Mouse (Mus musculus) embryonic facial prominence, embryonic 14.5 days (tissue): Measurements from ENCODE around the gene Crtac1. TPM values are rescaled to one million over a fixed set of nuclear protein-coding genes. Genes with fewer than 3 reads are reported as not detected.

Source experiments
- ATAC-seq: fragments of 200-750 bp; cut with Nextera tagmentation; 2 replicates; pipeline ENCODE4 v1.8.0; 2017; ENCODE audit warnings: low read depth, moderate number of reproducible peaks, moderate TSS enrichment
- DNase-seq: peaks from one replicate; pipeline ENCODE4 v3.0.0-alpha.2; 2015; ENCODE audit warnings: low spot score
- H3K27ac ChIP-seq: fragments of 300-500 bp; sonication (generic); replicated peaks from 2 replicates; pipeline ENCODE4 v1.5.1; 2014; ENCODE audit warnings: low read depth, mild to moderate bottlenecking, low read length, moderate library complexity
- H3K27me3 ChIP-seq: fragments of 300-500 bp; sonication (generic); replicated peaks from 2 replicates; pipeline ENCODE4 v1.6.1; 2014; ENCODE audit warnings: low read length; ENCODE audit not compliant: control insufficient read depth, insufficient read depth
- H3K36me3 ChIP-seq: fragments of 300-500 bp; sonication (generic); 2 replicates; pipeline ENCODE4 v1.6.1; 2014; ENCODE audit warnings: low read length, mixed read lengths; ENCODE audit not compliant: control insufficient read depth, insufficient read depth
- H3K4me1 ChIP-seq: fragments of 300-500 bp; sonication (generic); 2 replicates; pipeline ENCODE4 v1.6.1; 2014; ENCODE audit warnings: antibody characterized with exemption, low read length; ENCODE audit not compliant: control insufficient read depth, insufficient read depth
- H3K4me2 ChIP-seq: fragments of 300-500 bp; sonication (generic); 2 replicates; pipeline ENCODE4 v1.6.1; 2014; ENCODE audit warnings: low read depth, mild to moderate bottlenecking, low read length, moderate library complexity, mixed read lengths
- H3K4me3 ChIP-seq: fragments of 300-500 bp; sonication (generic); 2 replicates; pipeline ENCODE4 v1.5.1; 2014; ENCODE audit warnings: low read depth, mild to moderate bottlenecking, low read length
- H3K9ac ChIP-seq: fragments of 300-500 bp; sonication (generic); 2 replicates; pipeline ENCODE4 v1.6.1; 2014; ENCODE audit warnings: low read depth, mild to moderate bottlenecking, low read length, moderate library complexity, mixed read lengths
- H3K9me3 ChIP-seq: fragments of 300-500 bp; sonication (generic); 2 replicates; pipeline ENCODE4 v1.6.1; 2016; ENCODE audit warnings: low read length; ENCODE audit not compliant: control insufficient read depth
- WGBS: fragments of 180-500 bp; shearing (Covaris S2); extraction: QIAGEN DNeasy Blood & Tissue Kit; methylation state at CpG from one replicate; pipeline ENCODE4 v1.1.7; 2014; 5-methylcytosine and 5-hydroxymethylcytosine counted together
- polyA plus RNA-seq: library from polyadenylated mRNA; unstranded; fragments of >200 nt; fragmentation: Nextera tagmentation; extraction: Ambion mirVana; gene quantifications from 2 replicates; pipeline ENCODE4 v1.2.1, GENCODE M21; 2014

Gene Crtac1
- polyA plus RNA-seq, 1 experiment from 2014 or later, result 7.6 TPM

DNA sequence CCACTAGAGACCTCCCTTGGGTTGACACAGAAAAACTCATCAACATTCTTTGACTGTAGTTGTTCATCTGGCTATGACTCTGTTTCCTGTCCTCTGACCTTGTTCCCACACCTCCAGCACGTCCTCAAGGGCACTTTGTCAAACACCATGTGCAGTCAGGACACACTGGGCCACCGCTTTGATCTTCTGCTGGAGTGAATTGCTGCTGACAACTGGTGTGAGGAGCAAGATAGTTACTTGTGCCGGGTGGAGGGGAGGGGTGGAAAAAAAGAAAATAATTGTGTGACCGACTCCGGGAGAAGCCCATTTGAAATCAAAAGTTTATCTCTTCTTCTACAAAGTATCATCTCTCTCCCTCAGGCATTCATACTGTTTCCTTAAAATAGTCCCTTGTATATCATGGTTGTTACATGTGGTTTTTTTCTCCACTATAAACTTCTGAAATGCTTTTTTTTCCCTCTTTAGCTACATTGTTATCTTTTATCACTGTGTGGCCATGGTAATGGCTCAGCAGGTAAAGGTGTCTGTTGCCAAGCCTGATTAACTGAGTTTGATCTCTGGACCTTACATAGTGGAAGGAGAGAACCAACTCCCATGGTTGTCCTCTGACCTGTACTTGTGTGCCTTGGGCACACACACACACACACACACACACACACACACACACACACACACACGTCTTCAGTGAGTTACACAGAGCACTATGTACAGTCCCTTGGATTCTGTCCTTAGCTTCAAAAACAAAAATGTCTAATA lies 23.1 kb upstream of the Crtac1 start:
- H3K9ac ChIP-seq, result no peak overlapping the region
- H3K27ac ChIP-seq, result no peak overlapping the region
- ATAC-seq (no peak), DNase-seq (no peak)
- H3K4me3 ChIP-seq, result no peak overlapping the region
- no peaks in the 10 kb centered on the region for H3K36me3 ChIP-seq
- no peaks in the 10 kb centered on the region for H3K9me3 ChIP-seq
- WGBS, result 61% methylated on average over 6 of the region's 6 CpGs
- no peak overlapping the region for H3K4me2 ChIP-seq
- no peaks in the 10 kb centered on the region for H3K4me1 ChIP-seq
- no peaks in the 10 kb centered on the region for H3K27me3 ChIP-seq

DNA sequence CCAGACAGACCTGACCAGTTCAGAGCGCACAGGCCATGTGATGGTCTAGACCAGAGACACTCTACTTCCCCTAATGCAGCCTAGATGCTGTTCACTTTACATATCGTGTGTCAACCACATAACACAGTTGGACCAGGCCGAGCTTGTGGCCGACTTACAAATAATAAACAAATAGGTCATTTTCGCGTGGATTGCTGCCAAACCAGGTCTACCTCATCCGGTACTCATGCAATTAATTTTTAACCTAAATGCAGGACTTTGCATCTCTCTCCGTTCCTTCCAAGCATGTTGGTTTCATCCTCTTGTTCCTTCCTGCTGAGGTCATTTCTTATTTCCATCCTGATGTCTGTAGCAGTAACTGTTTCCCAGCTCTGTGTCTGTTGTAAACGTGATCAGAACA lies 22.4 kb upstream of the Crtac1 start:
- Histone ChIP-seq H3K27ac (no peak overlapping the region), H3K27me3 (no peaks in the 10 kb centered on the region), H3K36me3 (no peaks in the 10 kb centered on the region), H3K9me3 (no peaks in the 10 kb centered on the region), H3K4me1 (no peaks in the 10 kb centered on the region), H3K4me2 (no peak overlapping the region), H3K9ac (no peak overlapping the region), H3K4me3 (no peak overlapping the region)
- 82% methylated on average over 9 of the region's 9 CpGs for WGBS
- ATAC-seq (no peak), DNase-seq (no peak)

DNA sequence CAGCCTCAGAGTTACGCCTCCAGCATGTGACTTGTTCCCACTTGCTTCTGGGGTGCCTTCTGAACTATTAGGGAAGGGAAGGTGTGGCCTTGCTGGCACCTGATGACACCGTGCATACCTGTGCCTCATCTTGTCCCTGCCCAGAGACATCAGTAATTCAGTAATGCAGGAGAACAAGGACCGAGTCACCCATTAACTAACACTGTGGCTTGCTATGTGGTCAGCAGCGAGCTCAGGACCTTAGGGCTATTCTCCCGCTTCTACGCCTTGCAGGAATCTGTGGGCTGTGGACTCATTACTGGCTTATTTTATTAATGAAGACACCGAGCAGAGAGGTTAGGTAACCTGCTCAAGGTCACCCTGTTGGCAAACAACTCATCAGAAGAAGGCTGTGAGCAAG lies 21.0 kb upstream of the Crtac1 start:
- Histone ChIP-seq H3K4me2 (no peak overlapping the region), H3K27me3 (no peaks in the 10 kb centered on the region), H3K36me3 (no peaks in the 10 kb centered on the region), H3K27ac (no peak overlapping the region), H3K4me1 (no peaks in the 10 kb centered on the region), H3K9ac (no peak overlapping the region), H3K9me3 (no peaks in the 10 kb centered on the region), H3K4me3 (no peak overlapping the region)
- ATAC-seq, result no peak
- no peak for DNase-seq
- WGBS, result 74% methylated on average over 7 of the region's 7 CpGs

DNA sequence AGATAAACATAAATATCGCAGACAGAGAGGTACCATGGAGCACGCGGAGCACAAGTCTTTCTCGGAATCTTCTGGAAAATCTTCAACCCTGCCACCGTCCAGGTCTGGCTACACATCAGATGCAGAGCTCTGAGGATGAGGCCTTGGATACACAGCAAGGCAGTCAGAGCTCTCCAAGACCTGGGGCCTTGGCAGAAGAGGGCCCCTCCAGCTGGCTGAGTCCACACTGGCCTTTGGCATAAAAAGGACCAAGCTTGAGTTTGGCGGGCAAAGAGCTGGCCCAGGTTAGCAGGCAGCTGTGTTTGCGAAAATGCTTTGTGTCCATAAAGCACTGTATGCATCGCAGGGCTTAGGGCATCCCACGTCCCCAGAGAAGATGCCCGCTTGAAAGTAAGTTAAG lies 17.0 kb upstream of the Crtac1 start:
- Histone ChIP-seq H3K9ac (no peak overlapping the region), H3K4me1 (no peaks in the 10 kb centered on the region), H3K9me3 (no peaks in the 10 kb centered on the region), H3K4me3 (no peak overlapping the region), H3K36me3 (no peaks in the 10 kb centered on the region), H3K4me2 (no peak overlapping the region), H3K27ac (no peak overlapping the region), H3K27me3 (no peaks in the 10 kb centered on the region)
- ATAC-seq, result no peak
- DNase-seq, result no peak
- WGBS, result 93% methylated on average over 10 of the region's 10 CpGs

DNA sequence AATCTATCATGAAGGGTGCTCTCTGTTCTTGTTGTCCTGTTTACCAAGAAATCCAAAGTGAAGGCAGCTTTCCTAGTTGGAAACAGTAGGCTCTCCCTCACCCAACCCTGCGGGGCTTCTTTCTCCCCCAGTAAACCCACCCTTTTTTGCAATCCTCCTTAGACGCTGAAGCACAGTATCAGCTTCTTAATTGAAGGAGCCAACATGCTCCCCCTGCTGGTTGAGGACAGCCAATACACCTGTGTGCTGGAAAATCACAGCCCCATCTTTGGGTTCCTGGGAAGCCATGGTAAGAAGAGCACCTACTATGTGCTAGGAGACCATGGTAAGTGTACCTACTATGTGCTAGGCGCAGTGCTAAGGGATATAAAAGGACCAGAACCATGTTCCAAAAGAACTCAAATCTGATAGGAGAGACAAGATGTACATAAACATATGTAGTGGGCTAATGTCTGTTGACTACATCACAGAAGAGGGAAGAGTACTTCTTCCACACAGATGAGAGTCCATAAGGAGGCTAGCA lies 12.4 kb upstream of the Crtac1 start:
- H3K36me3 ChIP-seq, result no peaks in the 10 kb centered on the region
- no peak overlapping the region for H3K4me3 ChIP-seq
- H3K27ac ChIP-seq, result no peak overlapping the region
- ATAC-seq (no peak), DNase-seq (peak; percentile 50)
- H3K4me2 ChIP-seq, result no peak overlapping the region
- no peaks in the 10 kb centered on the region for H3K4me1 ChIP-seq
- no peaks in the 10 kb centered on the region for H3K9me3 ChIP-seq
- no peaks in the 10 kb centered on the region for H3K27me3 ChIP-seq
- H3K9ac ChIP-seq, result no peak overlapping the region
- WGBS, result 11% methylated on average over 3 of the region's 3 CpGs

DNA sequence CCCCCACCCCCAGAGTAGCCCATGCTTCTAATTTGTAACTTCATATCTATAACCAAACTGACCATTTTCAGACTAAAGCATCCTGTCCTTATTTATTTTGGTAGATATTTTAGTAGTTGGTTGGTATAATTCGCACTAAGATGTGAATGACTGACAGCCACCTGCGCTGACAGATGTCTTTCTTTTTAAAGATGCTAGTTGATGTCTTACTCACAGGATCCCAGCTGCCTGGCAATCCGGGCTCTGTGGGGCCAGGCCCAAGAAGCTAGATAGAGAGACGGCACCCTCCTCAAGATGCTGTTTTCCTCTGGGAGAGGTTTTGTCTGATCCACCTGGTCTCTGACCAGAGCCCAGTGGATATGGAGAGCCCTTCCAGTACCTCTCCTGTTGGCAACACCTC lies 11.7 kb upstream of the Crtac1 start:
- Histone ChIP-seq H3K9ac (no peak overlapping the region), H3K9me3 (no peaks in the 10 kb centered on the region), H3K4me1 (no peaks in the 10 kb centered on the region), H3K27me3 (no peaks in the 10 kb centered on the region), H3K27ac (no peak overlapping the region), H3K36me3 (no peaks in the 10 kb centered on the region), H3K4me2 (no peak overlapping the region), H3K4me3 (no peak overlapping the region)
- ATAC-seq (no peak), DNase-seq (no peak)
- 67% methylated on average over 4 of the region's 4 CpGs for WGBS

DNA sequence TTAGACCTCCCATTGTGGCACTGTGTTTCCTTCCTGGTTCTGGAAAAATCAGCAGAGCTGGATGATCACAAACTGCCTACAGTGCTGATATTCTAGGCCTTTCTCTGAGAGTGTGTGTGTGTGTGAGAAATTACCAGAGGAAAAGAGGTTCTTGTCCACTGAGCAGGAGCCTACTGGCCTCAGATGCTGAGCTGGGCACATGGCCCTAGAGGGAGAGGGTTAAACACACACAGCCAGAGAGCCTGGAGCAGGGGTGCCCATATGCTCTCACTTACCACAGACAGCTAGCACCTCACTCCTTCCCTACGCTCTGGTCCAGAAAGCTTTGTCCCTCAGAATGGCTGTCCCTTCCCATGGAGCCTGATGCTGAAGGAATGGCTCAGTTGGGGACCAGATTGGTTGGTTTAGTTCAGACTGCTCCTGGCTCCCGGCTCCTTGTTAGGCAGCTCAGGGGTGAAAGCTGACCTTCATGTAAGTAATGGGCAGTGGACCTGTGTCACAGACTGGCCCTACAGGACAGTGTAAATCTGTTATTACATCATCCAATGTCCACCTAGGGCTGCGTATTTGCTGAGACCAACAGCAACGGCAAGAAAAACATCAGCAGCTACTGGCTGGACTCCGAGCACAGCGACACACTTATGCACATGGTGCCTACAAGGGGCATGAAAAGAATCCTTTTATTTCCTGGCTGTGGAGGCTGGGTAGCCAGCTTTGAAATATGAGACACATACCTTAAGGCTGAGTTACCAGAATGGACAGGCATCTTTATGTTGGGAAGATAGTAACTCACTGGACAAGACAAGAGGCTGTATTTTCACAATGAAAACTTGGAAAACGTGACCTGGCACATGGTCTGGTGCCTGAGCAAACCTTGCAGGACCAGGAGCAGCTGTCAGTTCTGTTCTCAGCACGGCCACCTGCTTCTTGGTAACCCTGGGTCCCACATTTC lies 10.9 kb upstream of the Crtac1 start:
- Histone ChIP-seq H3K9ac (no peak overlapping the region), H3K9me3 (no peaks in the 10 kb centered on the region), H3K27ac (no peak overlapping the region), H3K4me1 (no peaks in the 10 kb centered on the region), H3K36me3 (no peaks in the 10 kb centered on the region), H3K4me3 (no peak overlapping the region), H3K4me2 (no peak overlapping the region), H3K27me3 (no peaks in the 10 kb centered on the region)
- no peak for DNase-seq
- no peak for ATAC-seq
- 16% methylated on average over 8 of the region's 8 CpGs for WGBS

DNA sequence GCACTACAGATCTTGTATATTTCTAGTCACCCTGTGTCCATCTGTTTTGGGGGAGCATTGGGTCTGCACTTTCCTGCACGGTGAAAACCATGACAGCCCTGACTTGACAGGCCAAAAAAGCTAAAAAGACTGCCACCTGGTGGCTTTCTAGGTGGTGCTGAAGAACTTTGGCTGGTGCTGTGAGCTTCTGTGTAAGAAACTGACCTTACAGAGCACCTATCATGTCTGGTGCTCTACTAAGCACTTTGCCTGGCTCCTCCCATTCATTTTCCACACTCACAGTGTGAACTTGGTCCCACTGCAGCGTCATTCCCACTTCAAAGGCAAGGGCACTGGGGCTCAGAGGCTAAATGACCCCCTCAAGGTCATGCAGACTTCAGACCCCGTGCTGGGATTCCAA lies 8.5 kb upstream of the Crtac1 start:
- DNase-seq, result peak; percentile 22
- H3K4me2 ChIP-seq, result no peak overlapping the region
- no peak overlapping the region for H3K4me3 ChIP-seq
- WGBS, result 35% methylated on average over 3 of the region's 3 CpGs
- no peak for ATAC-seq
- H3K9ac ChIP-seq, result no peak overlapping the region
- no peaks in the 10 kb centered on the region for H3K9me3 ChIP-seq
- no peaks in the 10 kb centered on the region for H3K36me3 ChIP-seq
- peaks cover 11% of the 10 kb centered on the region for H3K27me3 ChIP-seq
- H3K27ac ChIP-seq, result no peak overlapping the region
- no peaks in the 10 kb centered on the region for H3K4me1 ChIP-seq
